Mouse (Mus musculus) ES-E14 (cell line): Measurements from ENCODE around the gene Rpsa.

Experiments used
- CHD2 ChIP-seq: IDR thresholded peaks from 2 replicates; pipeline ENCODE4 v1.6.1; 2014; ENCODE audit warnings: mild to moderate bottlenecking, low read depth, low read length, inconsistent platforms
- HCFC1 ChIP-seq: IDR thresholded peaks from 2 replicates; pipeline ENCODE4 v1.6.1; 2012; ENCODE audit warnings: low read length, inconsistent platforms, borderline replicate concordance; ENCODE audit not compliant: insufficient read depth
- ZNF384 ChIP-seq: IDR thresholded peaks from 2 replicates; pipeline ENCODE4 v1.6.1; 2012; ENCODE audit warnings: low read depth, low read length, inconsistent platforms

- TF ChIP-seq ZNF384 (no peak), CHD2 (no peak), HCFC1 (no peak)
These were observed 14.0 kb upstream of the Rpsa start for GRCm38 (mm10) chr9:120113456-120113855.
